Mouse (Mus musculus) adrenal gland, adult 2 months (tissue): ENCODE data around the gene Sparcl1. TPM values are rescaled to one million over a fixed set of nuclear protein-coding genes. Genes with fewer than 3 reads are reported as not detected.
A peak's percentile ranks its signal among the peaks of the same experiment; 100 is the strongest.

Experiments
- DNase-seq: peaks from one replicate; pipeline ENCODE4 v3.0.0; 2021
- long read RNA-seq: library from polyadenylated mRNA; stranded (forward); transcript quantifications from one replicate; pipeline ENCODE4 v2.0.0, GENCODE M21; 2021
- polyA plus RNA-seq: library from polyadenylated mRNA; depleted of rRNA; stranded (reverse); fragments of >200 nt; gene quantifications from 2 replicates; pipeline ENCODE4 v1.2.3, GENCODE M21; 2012; rRNA removed
- total RNA-seq, 2 experiments: library from RNA; stranded (reverse); gene quantifications; 2 replicates each; pipeline ENCODE4 v1.2.3; 2021

The Sparcl1 gene
- 10 to 100 TPM; 30.4 to 30.6 TPM for total RNA-seq
- polyA plus RNA-seq = 10.9 and 13.1 TPM in 2 replicates
- long read RNA-seq, transcript Sparcl1-201 (11 exons, 2,759 nt) = major isoform, 23 of 24 reads
- long read RNA-seq, partial matches to known transcripts = 1 of 24 reads
- long read RNA-seq, other reads (novel, unspliced or antisense) = 0 of 24 reads

DNA sequence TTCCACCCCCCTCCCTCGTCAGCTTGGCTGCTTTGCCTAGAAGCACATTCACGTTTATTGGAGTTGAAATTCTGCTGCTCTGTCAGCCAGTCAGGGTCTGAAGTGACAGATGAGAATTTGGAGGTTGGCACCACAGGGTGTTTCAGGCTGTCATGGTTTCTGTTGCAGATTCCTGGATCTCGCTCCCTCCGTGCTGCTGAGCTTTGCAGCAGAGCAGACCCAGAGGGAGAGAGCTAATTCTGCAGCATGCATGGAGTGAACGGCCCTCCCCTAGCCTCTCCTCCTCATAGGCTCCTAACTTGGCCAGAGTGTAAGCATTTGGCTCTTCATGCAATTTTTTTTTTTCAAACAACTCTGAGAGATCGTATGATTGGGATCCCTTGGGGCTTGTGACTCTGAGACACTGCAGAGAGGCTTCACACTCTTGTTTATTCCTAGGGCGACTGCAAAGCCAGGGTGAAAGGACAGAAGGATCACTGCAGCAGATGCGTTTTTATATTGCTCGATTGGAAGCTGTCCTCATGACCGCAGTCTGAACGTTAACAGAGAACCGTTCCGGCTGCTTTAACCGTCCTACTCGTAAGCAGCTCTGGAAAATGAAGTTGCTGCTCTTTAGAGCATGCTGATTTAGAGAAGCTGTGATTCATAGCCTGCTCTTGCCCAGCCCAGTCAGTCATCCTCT, at the start of gene Sparcl1:
Gene Sparcl1, minus strand, starts transcription at position 243 of the 682 bp plus-strand sequence.
- peak; percentile 25 for DNase-seq

DNA sequence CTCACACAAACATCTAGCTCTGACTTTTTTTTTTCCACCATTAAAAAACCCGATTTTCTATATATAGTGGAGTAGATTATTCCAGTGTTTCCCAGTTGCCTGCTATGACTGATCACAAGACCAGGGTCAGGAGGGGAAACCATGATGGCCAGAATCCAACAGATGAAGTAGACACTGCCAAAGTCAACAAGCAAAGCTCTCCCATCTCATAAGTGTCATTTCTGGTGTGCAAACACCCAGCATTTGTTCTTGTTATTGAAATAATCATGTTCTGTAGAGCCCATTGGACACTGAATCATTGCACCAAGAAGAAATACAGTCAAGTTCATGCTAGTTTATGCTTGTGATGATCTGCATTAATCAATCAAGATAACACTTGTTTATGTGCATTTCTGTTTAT, 47.9 kb upstream of the Sparcl1 start:
- peak; percentile 60 for DNase-seq

DNA sequence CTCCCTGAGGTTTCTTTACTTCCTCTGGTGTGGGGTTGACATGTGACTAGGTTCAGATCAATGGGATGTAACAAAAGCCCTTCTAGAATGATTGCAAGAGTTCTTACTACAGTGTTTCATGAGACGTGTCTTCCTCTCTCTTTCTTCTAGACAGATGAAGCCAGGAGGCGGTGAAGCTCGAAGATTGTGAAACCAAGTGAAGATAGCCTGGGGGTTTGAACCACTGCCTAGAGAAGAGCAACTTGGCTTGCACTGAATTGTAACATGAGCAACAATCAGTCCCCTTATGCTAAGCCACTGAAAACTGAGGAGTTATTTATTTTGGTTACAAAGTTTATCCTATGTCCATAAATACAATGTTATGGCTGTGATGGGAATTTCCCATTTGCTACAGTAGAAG, 47.0 kb upstream of the Sparcl1 start:
- DNase-seq = no peak

GRCm38 (mm10) chr5:104158332-104159052, 45.0 kb upstream of the Sparcl1 start:
- peak; percentile 60 for DNase-seq

GRCm38 (mm10) chr5:104157701-104158100, 44.2 kb upstream of the Sparcl1 start:
- no peak for DNase-seq

DNA sequence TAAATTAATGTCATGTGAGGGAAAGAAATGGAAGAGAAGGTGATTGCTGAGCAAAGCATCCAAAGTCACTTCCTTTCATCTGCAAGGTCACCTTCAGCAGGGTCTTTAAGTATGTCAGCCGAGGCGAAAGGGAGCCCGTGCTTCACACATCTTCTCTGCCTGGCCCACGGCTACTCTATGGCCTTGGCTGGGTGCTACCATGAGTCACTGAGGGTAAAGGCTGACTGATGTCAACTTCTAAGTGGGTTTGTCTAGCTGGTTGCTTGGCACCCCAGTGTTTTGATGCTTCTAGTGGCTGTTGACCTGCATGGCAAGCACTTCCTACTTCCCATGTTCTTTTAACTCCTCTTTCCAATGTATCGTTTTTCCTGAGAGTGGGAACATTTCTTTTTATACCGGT, 36.7 kb upstream of the Sparcl1 start:
- peak; percentile 71 for DNase-seq

- DNase-seq = peak; percentile 72
Observed at GRCm38 (mm10) chr5:104149349-104149748, 35.8 kb upstream of the Sparcl1 start.

DNA sequence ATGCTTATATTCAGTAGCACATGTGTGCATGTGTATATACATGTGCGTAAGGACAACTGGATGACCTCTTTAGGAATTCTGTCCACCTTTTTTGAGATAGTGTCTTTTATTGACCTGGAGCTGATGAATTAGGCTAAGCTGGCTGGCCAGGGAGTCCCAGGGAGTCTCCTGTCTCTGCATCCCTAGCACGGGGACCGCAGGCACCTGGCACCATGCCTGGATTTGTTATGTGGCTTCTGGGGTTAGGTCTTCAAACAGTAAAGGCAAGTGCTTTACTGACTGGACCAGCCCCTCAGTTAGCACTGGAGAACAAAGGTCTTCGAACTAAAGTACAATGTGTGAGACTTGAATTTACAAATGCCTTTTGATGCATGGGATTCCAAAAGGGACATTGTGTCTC, 30.5 kb upstream of the Sparcl1 start:
- DNase-seq = no peak

DNA sequence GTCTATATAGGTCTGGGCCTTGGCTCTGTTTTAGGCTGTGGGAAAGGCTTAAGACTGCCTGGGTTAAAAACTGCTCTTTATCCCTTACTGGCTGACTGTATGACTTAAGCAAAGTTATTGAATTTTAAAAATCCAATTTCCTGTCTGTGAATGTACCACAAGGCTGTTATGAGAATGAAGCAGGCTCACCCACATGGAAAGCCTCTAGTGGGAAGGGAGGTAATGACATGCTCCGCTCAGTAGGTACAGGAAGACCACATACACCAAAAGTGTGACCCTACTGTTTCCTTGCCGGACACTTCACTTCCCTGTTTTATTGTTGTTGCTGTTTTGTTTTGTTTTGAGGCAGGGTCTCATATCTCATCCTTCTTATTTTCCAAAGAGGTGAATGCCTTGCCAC, 27.5 kb upstream of the Sparcl1 start:
- DNase-seq = no peak

- DNase-seq = no peak
Observed at GRCm38 (mm10) chr5:104137920-104138541, 24.5 kb upstream of the Sparcl1 start.

GRCm38 (mm10) chr5:104133752-104134151, 20.2 kb upstream of the Sparcl1 start:
- DNase-seq = peak; percentile 58

DNA sequence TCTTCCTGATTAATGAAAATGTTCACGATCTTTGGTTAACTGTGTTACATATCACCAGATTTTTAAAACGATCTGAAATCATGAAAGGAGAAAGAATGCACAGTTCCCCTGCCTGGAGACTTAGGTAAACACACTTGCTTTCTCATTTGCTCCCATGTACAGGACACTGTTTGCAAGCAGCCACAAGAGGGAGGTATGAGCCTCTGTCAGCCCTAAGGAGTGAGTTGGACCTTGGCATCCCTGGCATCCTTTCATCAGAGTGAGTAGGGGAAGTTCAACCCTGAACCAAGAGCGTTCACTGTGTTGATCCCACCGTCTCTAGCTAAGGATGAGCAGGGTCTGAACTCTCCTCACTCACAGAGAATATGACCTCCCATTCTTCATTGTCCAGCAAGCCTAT, 18.0 kb upstream of the Sparcl1 start:
- DNase-seq = peak; percentile 72

DNA sequence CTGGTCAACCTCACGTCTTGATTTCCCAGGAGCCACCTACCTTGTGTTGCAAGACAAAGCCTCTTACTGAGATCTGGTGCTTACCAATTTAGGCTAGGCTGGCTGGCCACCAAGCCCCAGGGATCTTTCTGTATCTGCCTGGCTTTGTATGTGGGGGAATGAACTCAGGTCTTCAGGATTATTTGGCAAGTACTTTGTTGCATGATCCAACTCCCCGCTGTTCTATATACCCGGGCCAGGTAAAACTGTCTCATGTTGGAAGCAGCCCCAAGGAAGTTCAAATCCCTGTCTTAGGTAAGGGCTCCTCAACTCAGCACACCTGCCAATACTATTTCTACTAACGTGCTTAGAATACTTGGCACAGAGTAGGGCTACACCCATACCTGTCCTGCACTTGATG, 17.4 kb upstream of the Sparcl1 start:
- no peak for DNase-seq

DNA sequence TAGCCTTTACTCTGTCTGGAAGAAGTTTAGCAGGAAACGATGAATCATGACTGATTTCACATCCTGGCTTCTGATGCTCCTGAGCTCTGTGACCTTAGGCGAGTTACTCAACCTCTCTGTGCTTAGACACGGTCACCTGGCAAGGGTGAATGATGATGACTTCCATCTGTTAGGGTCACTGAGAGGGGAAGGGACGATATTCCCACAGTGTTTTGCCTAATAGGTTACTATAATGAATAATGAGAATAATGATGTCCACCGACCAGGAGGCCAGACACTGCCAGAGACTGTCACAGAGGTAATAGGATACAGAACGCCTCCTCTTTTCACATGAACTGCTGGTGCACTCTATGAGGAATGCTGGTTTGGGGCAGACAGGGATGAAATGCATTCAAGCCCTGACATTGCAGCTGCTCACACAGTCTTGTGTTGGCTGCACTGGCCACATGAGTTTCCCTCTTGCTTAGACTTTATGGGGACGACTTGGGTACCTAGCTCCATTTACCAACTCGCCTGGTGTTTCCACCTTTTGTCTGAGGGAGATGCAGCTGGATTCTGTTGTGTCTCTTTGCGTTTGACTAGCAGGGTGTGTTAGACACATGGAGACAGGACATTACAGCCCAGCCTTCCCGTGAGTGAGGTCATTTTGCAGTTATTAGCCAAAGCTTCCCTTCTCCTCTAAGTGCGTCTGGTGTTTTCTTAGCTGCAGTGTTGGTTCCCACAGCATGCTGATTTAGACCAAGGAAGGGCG, 14.9 kb upstream of the Sparcl1 start:
- no peak for DNase-seq

DNA sequence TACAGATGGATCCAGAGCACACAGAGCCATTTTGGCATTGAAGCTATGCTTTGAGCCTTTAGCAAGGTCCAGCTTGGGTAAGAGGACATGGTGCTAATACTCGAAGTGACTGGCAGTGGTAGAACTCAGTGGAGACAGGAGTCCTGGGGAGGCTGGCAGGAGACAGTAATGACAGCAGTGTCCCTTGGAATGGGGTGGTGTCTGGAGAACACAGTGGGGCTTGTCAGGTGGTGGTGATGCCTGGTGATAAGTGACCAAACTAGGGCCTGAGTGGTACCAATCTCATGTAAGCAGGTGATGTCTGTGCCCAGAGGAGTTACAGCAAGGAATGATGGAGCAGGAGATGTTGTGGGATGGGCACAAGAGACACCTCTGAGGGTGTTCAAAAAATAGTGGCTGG, 13.8 kb upstream of the Sparcl1 start:
- no peak for DNase-seq

- DNase-seq = no peak
Observed at GRCm38 (mm10) chr5:104126561-104127320, 13.2 kb upstream of the Sparcl1 start.

GRCm38 (mm10) chr5:104124016-104124658, 10.6 kb upstream of the Sparcl1 start:
- no peak for DNase-seq

DNA sequence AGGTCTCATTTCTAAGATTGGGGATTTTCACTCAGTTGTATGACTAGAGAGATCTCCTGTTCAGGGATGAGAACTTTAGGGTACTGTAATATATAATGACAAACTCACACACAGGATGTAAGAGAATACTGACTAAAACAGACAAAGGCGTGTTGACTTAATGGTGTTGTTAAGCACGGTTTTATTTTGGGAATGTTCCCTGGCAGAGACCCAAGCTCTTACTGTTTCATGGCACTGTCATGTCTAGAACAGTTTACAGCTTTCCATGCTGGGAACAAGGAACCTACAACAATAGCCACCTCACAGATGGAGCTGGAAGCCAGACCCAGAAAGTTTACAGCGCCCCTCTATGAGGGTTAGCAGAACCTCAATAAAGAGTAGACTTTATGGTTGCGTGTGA, 2.4 kb upstream of the Sparcl1 start:
- DNase-seq = no peak

DNA sequence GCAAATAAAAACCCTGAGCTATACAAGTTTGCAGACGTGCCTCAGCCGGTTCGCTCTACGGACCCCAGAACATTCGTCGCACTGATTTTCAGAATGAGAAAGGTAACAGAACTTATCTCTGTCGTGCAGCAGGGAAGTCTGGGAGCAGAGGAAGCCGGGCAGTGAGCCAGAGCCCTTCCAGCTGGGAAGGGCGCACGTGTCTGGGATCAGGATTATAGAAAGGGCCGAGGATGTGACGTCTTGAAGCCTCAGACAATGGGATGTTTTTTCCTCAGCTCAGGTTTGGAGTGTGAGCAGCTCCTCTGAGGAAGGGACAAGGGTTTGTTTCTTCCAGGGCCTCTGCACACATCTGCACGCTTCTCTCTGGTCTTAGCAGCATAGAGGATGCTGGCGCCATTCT, 1.6 kb upstream of the Sparcl1 start:
- peak; percentile 58 for DNase-seq

GRCm38 (mm10) chr5:104112511-104112910, 1.0 kb downstream of the Sparcl1 start:
- DNase-seq = no peak

DNA sequence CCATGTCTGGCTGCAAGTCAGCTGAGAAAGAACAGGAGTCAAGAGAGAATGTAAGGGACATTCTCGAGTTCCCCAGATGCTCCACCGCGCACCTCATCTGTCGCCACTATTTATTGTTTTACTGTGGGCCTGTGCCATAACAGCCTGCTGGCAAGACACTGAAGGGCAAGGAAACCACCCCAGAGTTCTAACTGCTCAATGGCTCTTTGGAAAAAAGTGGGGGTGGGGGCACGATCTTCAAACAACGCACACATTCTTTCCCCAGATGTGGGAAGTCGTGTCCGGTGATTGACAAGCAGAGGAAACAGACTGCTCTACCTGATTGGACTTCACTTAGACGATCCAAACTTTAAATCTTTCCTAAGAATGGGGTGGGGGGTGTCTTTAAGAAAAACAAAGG, 1.5 kb downstream of the Sparcl1 start:
- DNase-seq = no peak
